Mouse (Mus musculus) gonadal fat pad, adult 2 months (tissue): ENCODE measurements around the gene Gatm. TPM values are rescaled to one million over a fixed set of nuclear protein-coding genes. Genes with fewer than 3 reads are reported as not detected.

Experiments used
- DNase-seq: peaks from one replicate; pipeline ENCODE4 v3.0.0-alpha.2; 2012; ENCODE audit warnings: low read depth
- polyA plus RNA-seq: library from polyadenylated mRNA; depleted of rRNA; stranded (reverse); fragments of >200 nt; gene quantifications from 2 replicates; pipeline ENCODE4 v1.2.3, GENCODE M21; 2012

Gatm gene
- polyA plus RNA-seq, 1 experiment: 8.6 TPM

- DNase-seq: no peak
Measured at GRCm38 (mm10) chr2:122608820-122609219, 2.3 kb downstream of the Gatm start.

- DNase-seq: no peak
Measured at GRCm38 (mm10) chr2:122605829-122606228, 5.3 kb downstream of the Gatm start.

- no peak for DNase-seq
Measured at GRCm38 (mm10) chr2:122601354-122601753, 9.7 kb downstream of the Gatm start.

- no peak for DNase-seq
Measured at GRCm38 (mm10) chr2:122599736-122600135, 11.4 kb downstream of the Gatm start.

- no peak for DNase-seq
Measured at GRCm38 (mm10) chr2:122595461-122595860, 15.6 kb downstream of the Gatm start.

GRCm38 (mm10) chr2:122591213-122591612, 19.9 kb downstream of the Gatm start:
- DNase-seq: no peak

GRCm38 (mm10) chr2:122590351-122590750, 20.8 kb downstream of the Gatm start:
- DNase-seq: no peak

- DNase-seq: no peak
Measured at GRCm38 (mm10) chr2:122587861-122588519, 23.1 kb downstream of the Gatm start.

- no peak for DNase-seq
Measured at GRCm38 (mm10) chr2:122586258-122586657, 24.8 kb downstream of the Gatm start.

GRCm38 (mm10) chr2:122582324-122582723, 28.8 kb downstream of the Gatm start:
- DNase-seq: no peak

GRCm38 (mm10) chr2:122581361-122582017, 29.6 kb downstream of the Gatm start:
- peak; percentile 71 for DNase-seq

- DNase-seq: no peak
Measured at GRCm38 (mm10) chr2:122580426-122580825, 30.7 kb downstream of the Gatm start.

GRCm38 (mm10) chr2:122577316-122577715, 33.8 kb downstream of the Gatm start:
- DNase-seq: no peak

GRCm38 (mm10) chr2:122576295-122576694, 34.8 kb downstream of the Gatm start:
- DNase-seq: no peak

GRCm38 (mm10) chr2:122575470-122575869, 35.6 kb downstream of the Gatm start:
- DNase-seq: no peak

GRCm38 (mm10) chr2:122572438-122572837, 38.7 kb downstream of the Gatm start:
- DNase-seq: no peak

GRCm38 (mm10) chr2:122571326-122571725, 39.8 kb downstream of the Gatm start:
- no peak for DNase-seq

GRCm38 (mm10) chr2:122570430-122570829, 40.7 kb downstream of the Gatm start:
- DNase-seq: no peak

- no peak for DNase-seq
Measured at GRCm38 (mm10) chr2:122569439-122569838, 41.7 kb downstream of the Gatm start.

GRCm38 (mm10) chr2:122562251-122562650, 48.9 kb downstream of the Gatm start:
- DNase-seq: no peak

- DNase-seq: no peak
Measured at GRCm38 (mm10) chr2:122561221-122561620, 49.9 kb downstream of the Gatm start.

- DNase-seq: no peak
Measured at GRCm38 (mm10) chr2:122558317-122558716, 52.8 kb downstream of the Gatm start.
